Mouse (Mus musculus) thymus, postnatal 0 days (tissue): Measurements from ENCODE around the gene Zfyve27. TPM values are rescaled to one million over a fixed set of nuclear protein-coding genes. Genes with fewer than 3 reads are reported as not detected.

Source experiments
- DNase-seq: peaks from one replicate; pipeline ENCODE4 v3.0.0-alpha.2; 2015; ENCODE audit warnings: low spot score
- polyA plus RNA-seq: library from polyadenylated mRNA; unstranded; fragments of >200 nt; fragmentation: Nextera tagmentation; extraction: Ambion mirVana; gene quantifications from 2 replicates; pipeline ENCODE4 v1.2.1, GENCODE M21; 2015

The Zfyve27 gene
- polyA plus RNA-seq, 1 experiment from 2014 or later, result 31.4 TPM

- DNase-seq, result no peak
Measured at GRCm38 (mm10) chr19:42230986-42231385, 67.2 kb downstream of the Zfyve27 start.

GRCm38 (mm10) chr19:42237602-42238340 lies 74.0 kb downstream of the Zfyve27 start:
- DNase-seq, result no peak

DNA sequence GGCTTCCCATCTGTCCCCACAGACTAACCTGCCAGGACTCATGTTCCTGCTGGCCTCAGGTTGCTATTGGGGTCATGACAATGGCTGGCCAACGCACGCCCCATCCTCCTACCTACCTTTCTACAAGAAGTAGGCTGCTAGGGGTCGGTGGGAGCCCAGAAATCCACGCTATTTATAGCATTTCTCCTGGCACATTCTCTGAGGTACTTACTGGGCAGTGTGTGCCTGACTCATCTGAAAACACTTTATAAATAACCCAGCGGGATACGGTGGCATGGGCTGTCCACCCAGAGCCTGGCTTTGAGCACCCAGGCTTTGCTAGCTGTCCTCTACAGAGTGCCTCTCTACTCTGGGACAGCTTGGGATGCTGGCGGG lies 74.6 kb downstream of the Zfyve27 start:
- DNase-seq, result no peak

DNA sequence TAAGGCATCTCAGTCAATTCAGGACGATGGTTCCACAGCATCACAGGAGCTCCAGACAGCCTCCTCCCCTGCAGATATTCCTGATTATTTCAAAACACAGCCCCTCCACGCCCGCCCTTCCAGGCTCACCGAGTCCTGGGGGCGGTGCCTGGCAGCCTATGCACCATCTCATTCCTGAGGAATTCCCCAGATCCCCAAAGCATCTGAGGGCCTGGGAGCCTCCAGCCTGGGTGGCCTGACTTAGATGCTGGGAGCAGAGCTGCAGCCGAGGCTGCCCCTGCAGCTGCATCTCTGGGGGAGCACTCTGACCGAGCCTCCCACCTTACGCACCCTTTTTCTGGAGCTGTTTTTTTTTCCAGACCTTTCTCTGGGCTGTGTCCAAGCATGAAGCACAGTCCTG lies 77.1 kb downstream of the Zfyve27 start:
- DNase-seq, result no peak

DNA sequence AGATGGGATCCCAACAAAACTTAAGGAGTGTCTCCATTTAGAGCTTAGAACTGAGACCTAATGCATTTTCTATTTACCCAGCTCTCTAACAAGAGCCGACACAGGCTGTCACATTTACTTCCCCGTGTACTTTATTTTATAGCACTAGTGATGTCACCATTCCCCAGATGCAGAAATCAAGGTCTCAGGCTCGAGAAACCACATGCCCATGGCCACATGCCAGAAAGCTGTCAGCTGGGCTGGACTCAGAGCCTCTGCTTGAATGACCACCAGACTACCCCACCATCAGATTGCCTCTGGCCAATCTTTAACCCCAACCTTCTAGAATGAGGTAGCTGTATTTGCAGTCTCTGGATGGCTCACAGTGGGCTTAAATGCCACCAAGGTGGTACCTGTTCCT lies 79.7 kb downstream of the Zfyve27 start:
- DNase-seq, result no peak

Other genes starting within 250 kb of the Zfyve27 start
- 86.9 and 90.8 TPM in 2 replicates for gene Exosc1, start 230.5 kb upstream of the Zfyve27 start, polyA plus RNA-seq
- gene Zdhhc16, start 230.5 kb upstream of the Zfyve27 start, polyA plus RNA-seq, result 67.3 and 67.8 TPM in 2 replicates
- gene Mms19, start 182.8 kb upstream of the Zfyve27 start, polyA plus RNA-seq, result 28.0 and 31.2 TPM in 2 replicates
- gene Ubtd1, start 182.2 kb upstream of the Zfyve27 start, polyA plus RNA-seq, result 15.4 and 16.0 TPM in 2 replicates
- gene Ankrd2, start 128.0 kb upstream of the Zfyve27 start, polyA plus RNA-seq, result 0.21 TPM in 1 of 2 replicates, not detected in the other
- 0.77 and 1.4 TPM in 2 replicates for gene Hoga1, start 118.3 kb upstream of the Zfyve27 start, polyA plus RNA-seq
- gene 4933411K16Rik, start 111.7 kb upstream of the Zfyve27 start, polyA plus RNA-seq, result not detected in 2 replicates
- 1.8 and 2.2 TPM in 2 replicates for gene Morn4, start 77.6 kb upstream of the Zfyve27 start, polyA plus RNA-seq
- gene Pi4k2a, start 73.5 kb upstream of the Zfyve27 start, polyA plus RNA-seq, result 20.1 and 23.3 TPM in 2 replicates
- gene Avpi1, start 34.9 kb upstream of the Zfyve27 start, polyA plus RNA-seq, result 20.6 and 21.3 TPM in 2 replicates
- gene Marveld1, start 16.6 kb upstream of the Zfyve27 start, polyA plus RNA-seq, result 3.4 and 5.3 TPM in 2 replicates
- gene Sfrp5, start 38.3 kb downstream of the Zfyve27 start, polyA plus RNA-seq, result 0.36 and 0.49 TPM in 2 replicates
- 0.39 and 0.52 TPM in 2 replicates for gene Golga7b, start 83.6 kb downstream of the Zfyve27 start, polyA plus RNA-seq